Mouse (Mus musculus) midbrain, embryonic 11.5 days (tissue): ENCODE results near the gene Wdr66. TPM values are rescaled to one million over a fixed set of nuclear protein-coding genes. Genes with fewer than 3 reads are reported as not detected.

ENCODE experiments used
- ATAC-seq: fragments of 200-750 bp; cut with Nextera tagmentation; 2 replicates; pipeline ENCODE4 v1.8.0; 2017; ENCODE audit warnings: moderate TSS enrichment, moderate library complexity; ENCODE audit not compliant: low FRiP score
- DNase-seq: peaks from one replicate; pipeline ENCODE4 v3.0.0; 2015; ENCODE audit warnings: low spot score; ENCODE audit errors: missing footprints
- H3K27ac ChIP-seq: fragments of 300-500 bp; sonication (generic); 2 replicates; pipeline ENCODE4 v1.5.1; 2014; ENCODE audit warnings: low read depth, low read length
- H3K27me3 ChIP-seq: fragments of 300-500 bp; sonication (generic); 2 replicates; pipeline ENCODE4 v1.6.1; 2014; ENCODE audit warnings: mild to moderate bottlenecking, low read length, moderate library complexity, mixed read lengths; ENCODE audit not compliant: control insufficient read depth, insufficient read depth
- H3K36me3 ChIP-seq: fragments of 300-500 bp; sonication (generic); 2 replicates; pipeline ENCODE4 v1.6.1; 2014; ENCODE audit warnings: mild to moderate bottlenecking, low read length, moderate library complexity, mixed read lengths; ENCODE audit not compliant: control insufficient read depth, insufficient read depth
- H3K4me1 ChIP-seq: fragments of 300-500 bp; sonication (generic); 2 replicates; pipeline ENCODE4 v1.6.1; 2014; ENCODE audit warnings: low read length; ENCODE audit not compliant: control insufficient read depth, insufficient read depth
- H3K4me2 ChIP-seq: fragments of 300-500 bp; sonication (generic); 2 replicates; pipeline ENCODE4 v1.6.1; 2014; ENCODE audit warnings: mild to moderate bottlenecking, moderate library complexity
- H3K4me3 ChIP-seq: fragments of 300-500 bp; sonication (generic); 2 replicates; pipeline ENCODE4 v1.5.1; 2014; ENCODE audit warnings: low read depth, low read length
- H3K9ac ChIP-seq: fragments of 300-500 bp; sonication (generic); 2 replicates; pipeline ENCODE4 v1.6.1; 2014; ENCODE audit warnings: low read length
- H3K9me3 ChIP-seq: fragments of 300-500 bp; sonication (generic); 2 replicates; pipeline ENCODE4 v1.6.1; 2016; ENCODE audit warnings: low read length; ENCODE audit not compliant: control insufficient read depth
- WGBS: fragments of 180-500 bp; shearing (Covaris S2); extraction: QIAGEN DNeasy Blood & Tissue Kit; methylation state at CpG from one replicate; pipeline ENCODE4 v1.1.7; 2014; 5-methylcytosine and 5-hydroxymethylcytosine counted together
- polyA plus RNA-seq: library from polyadenylated mRNA; unstranded; fragments of >200 nt; fragmentation: Nextera tagmentation; extraction: Ambion mirVana; gene quantifications from 2 replicates; pipeline ENCODE4 v1.2.1, GENCODE M21; 2014

Wdr66 gene
- polyA plus RNA-seq, 1 experiment from 2014 or later, result 4.7 TPM

- no peaks in the 10 kb centered on the region for H3K27me3 ChIP-seq
- DNase-seq (peak; percentile 31), ATAC-seq (no peak)
- no peaks in the 10 kb centered on the region for H3K36me3 ChIP-seq
- no peaks in the 10 kb centered on the region for H3K4me1 ChIP-seq
- no peak overlapping the region for H3K4me2 ChIP-seq
- H3K9me3 ChIP-seq, result no peaks in the 10 kb centered on the region
- no peak overlapping the region for H3K9ac ChIP-seq
- no peak overlapping the region for H3K4me3 ChIP-seq
- H3K27ac ChIP-seq, result no peak overlapping the region
- WGBS, result 85% methylated on average over 9 of the region's 9 CpGs
These were observed 29.6 kb downstream of the Wdr66 start for GRCm38 (mm10) chr5:123281336-123282136.

GRCm38 (mm10) chr5:123285174-123285573 lies 33.3 kb downstream of the Wdr66 start:
- H3K36me3 ChIP-seq, result no peaks in the 10 kb centered on the region
- H3K4me3 ChIP-seq, result no peak overlapping the region
- H3K4me2 ChIP-seq, result no peak overlapping the region
- ATAC-seq (no peak), DNase-seq (peak; percentile 81)
- WGBS, result 43% methylated on average over 8 of the region's 8 CpGs
- no peak overlapping the region for H3K9ac ChIP-seq
- H3K4me1 ChIP-seq, result no peaks in the 10 kb centered on the region
- no peaks in the 10 kb centered on the region for H3K9me3 ChIP-seq
- H3K27ac ChIP-seq, result no peak overlapping the region
- no peaks in the 10 kb centered on the region for H3K27me3 ChIP-seq

- H3K9ac ChIP-seq, result no peak overlapping the region
- H3K4me1 ChIP-seq, result no peaks in the 10 kb centered on the region
- ATAC-seq, result no peak
- H3K4me2 ChIP-seq, result no peak overlapping the region
- no peak overlapping the region for H3K4me3 ChIP-seq
- no peaks in the 10 kb centered on the region for H3K27me3 ChIP-seq
- H3K9me3 ChIP-seq, result no peaks in the 10 kb centered on the region
- H3K36me3 ChIP-seq, result no peaks in the 10 kb centered on the region
- 94% methylated on average over 5 of the region's 5 CpGs for WGBS
- peak; percentile 51 for DNase-seq
- H3K27ac ChIP-seq, result no peak overlapping the region
These were observed 36.2 kb downstream of the Wdr66 start for GRCm38 (mm10) chr5:123288079-123288478.

- Histone ChIP-seq H3K4me2 (no peak overlapping the region), H3K36me3 (no peaks in the 10 kb centered on the region), H3K4me3 (no peak overlapping the region), H3K9me3 (no peaks in the 10 kb centered on the region), H3K4me1 (no peaks in the 10 kb centered on the region), H3K27ac (no peak overlapping the region), H3K9ac (no peak overlapping the region), H3K27me3 (no peaks in the 10 kb centered on the region)
- DNase-seq (no peak), ATAC-seq (no peak)
- 93% methylated on average over 9 of the region's 9 CpGs for WGBS
These were observed 42.8 kb downstream of the Wdr66 start for GRCm38 (mm10) chr5:123294653-123295052.

- no peak overlapping the region for H3K9ac ChIP-seq
- no peaks in the 10 kb centered on the region for H3K36me3 ChIP-seq
- 69% methylated on average over 12 of the region's 12 CpGs for WGBS
- H3K4me3 ChIP-seq, result no peak overlapping the region
- no peak overlapping the region for H3K4me2 ChIP-seq
- H3K4me1 ChIP-seq, result peaks cover 4% of the 10 kb centered on the region; the same call in 1 of the 2 replicates
- no peak for DNase-seq
- H3K27me3 ChIP-seq, result no peaks in the 10 kb centered on the region
- no peak overlapping the region for H3K27ac ChIP-seq
- no peak for ATAC-seq
- H3K9me3 ChIP-seq, result no peaks in the 10 kb centered on the region
These were observed 44.4 kb downstream of the Wdr66 start for GRCm38 (mm10) chr5:123296224-123296806.

- WGBS, result 60% methylated on average over 23 of the region's 23 CpGs
- Histone ChIP-seq H3K36me3 (no peaks in the 10 kb centered on the region), H3K4me1 (peaks cover 7% of the 10 kb centered on the region), H3K9me3 (no peaks in the 10 kb centered on the region), H3K27ac (no peak overlapping the region), H3K4me2 (no peak overlapping the region), H3K4me3 (no peak overlapping the region), H3K27me3 (no peaks in the 10 kb centered on the region), H3K9ac (no peak overlapping the region)
- DNase-seq (no peak), ATAC-seq (no peak)
These were observed 45.3 kb downstream of the Wdr66 start for GRCm38 (mm10) chr5:123296972-123297754.

- no peak overlapping the region for H3K4me3 ChIP-seq
- H3K4me1 ChIP-seq, result peaks cover 9% of the 10 kb centered on the region
- ATAC-seq (no peak), DNase-seq (no peak)
- H3K9ac ChIP-seq, result no peak overlapping the region
- no peak overlapping the region for H3K4me2 ChIP-seq
- WGBS, result 85% methylated on average over 7 of the region's 7 CpGs
- H3K27ac ChIP-seq, result no peak overlapping the region
- no peaks in the 10 kb centered on the region for H3K27me3 ChIP-seq
- H3K36me3 ChIP-seq, result no peaks in the 10 kb centered on the region
- no peaks in the 10 kb centered on the region for H3K9me3 ChIP-seq
These were observed 45.9 kb downstream of the Wdr66 start for GRCm38 (mm10) chr5:123297830-123298229.

- H3K9me3 ChIP-seq, result no peaks in the 10 kb centered on the region
- peaks cover 9% of the 10 kb centered on the region for H3K4me1 ChIP-seq
- ATAC-seq (no peak), DNase-seq (no peak)
- no peak overlapping the region for H3K27ac ChIP-seq
- 90% methylated on average over 6 of the region's 6 CpGs for WGBS
- no peak overlapping the region for H3K9ac ChIP-seq
- no peaks in the 10 kb centered on the region for H3K27me3 ChIP-seq
- H3K36me3 ChIP-seq, result no peaks in the 10 kb centered on the region
- H3K4me2 ChIP-seq, result no peak overlapping the region
- H3K4me3 ChIP-seq, result no peak overlapping the region
These were observed 46.6 kb downstream of the Wdr66 start for GRCm38 (mm10) chr5:123298526-123298925.

- no peak for ATAC-seq
- no peak overlapping the region for H3K4me3 ChIP-seq
These were observed 48.7 kb downstream of the Wdr66 start for GRCm38 (mm10) chr5:123300496-123301034.

More at GRCm38 (mm10) chr5:123300496-123301034, 48.7 kb downstream of the Wdr66 start:
- WGBS, result 76% methylated on average over 8 of the region's 8 CpGs
- Histone ChIP-seq H3K9ac (no peak overlapping the region), H3K4me2 (no peak overlapping the region), H3K27me3 (no peaks in the 10 kb centered on the region), H3K9me3 (no peaks in the 10 kb centered on the region), H3K4me1 (peaks cover 9% of the 10 kb centered on the region), H3K36me3 (no peaks in the 10 kb centered on the region), H3K27ac (no peak overlapping the region)
- DNase-seq, result no peak
